Mouse (Mus musculus): Measurements from ENCODE around the gene Angel2.

Angel2 gene

GRCm38 (mm10) chr1:190930181-190930580 lies 5.3 kb downstream of the Angel2 start:
- no peak for DNase-seq

- no peak for DNase-seq
These were observed 14.9 kb downstream of the Angel2 start for GRCm38 (mm10) chr1:190939803-190940202.

GRCm38 (mm10) chr1:190944109-190944760 lies 19.3 kb downstream of the Angel2 start:
- DNase-seq, result peak; percentile 48

GRCm38 (mm10) chr1:190947986-190948385 lies 23.1 kb downstream of the Angel2 start:
- DNase-seq, result no peak

GRCm38 (mm10) chr1:190948439-190948838 lies 23.5 kb downstream of the Angel2 start:
- DNase-seq, result no peak

- DNase-seq, result no peak
These were observed 23.9 kb downstream of the Angel2 start for GRCm38 (mm10) chr1:190948846-190949245.

GRCm38 (mm10) chr1:190951014-190951413 lies 26.1 kb downstream of the Angel2 start:
- DNase-seq, result no peak

- DNase-seq, result no peak
These were observed 28.1 kb downstream of the Angel2 start for GRCm38 (mm10) chr1:190953009-190953408.

- no peak for DNase-seq
These were observed 33.9 kb downstream of the Angel2 start for GRCm38 (mm10) chr1:190958821-190959220.

- no peak for DNase-seq
These were observed 37.8 kb downstream of the Angel2 start for GRCm38 (mm10) chr1:190962760-190963159.

- DNase-seq, result no peak
These were observed 40.3 kb downstream of the Angel2 start for GRCm38 (mm10) chr1:190964992-190965780.

GRCm38 (mm10) chr1:190968010-190968409 lies 43.1 kb downstream of the Angel2 start:
- DNase-seq, result no peak

GRCm38 (mm10) chr1:190971708-190972610 lies 47.0 kb downstream of the Angel2 start:
- peak; percentile 21 for DNase-seq

- DNase-seq, result peak; percentile 16
These were observed 47.8 kb downstream of the Angel2 start for GRCm38 (mm10) chr1:190972612-190973192.

GRCm38 (mm10) chr1:190974191-190974590 lies 49.3 kb downstream of the Angel2 start:
- DNase-seq, result no peak

- DNase-seq, result no peak
These were observed 49.9 kb downstream of the Angel2 start for GRCm38 (mm10) chr1:190974833-190975232.

- no peak for DNase-seq
These were observed 52.1 kb downstream of the Angel2 start for GRCm38 (mm10) chr1:190976887-190977573.

GRCm38 (mm10) chr1:190978001-190978400 lies 53.1 kb downstream of the Angel2 start:
- DNase-seq, result no peak

- DNase-seq, result no peak
These were observed 53.7 kb downstream of the Angel2 start for GRCm38 (mm10) chr1:190978511-190979073.

GRCm38 (mm10) chr1:190979100-190979563 lies 54.2 kb downstream of the Angel2 start, which contains the start of gene Vash2:
Vash2 (minus strand) TSS chr1:190979296.
- DNase-seq, result peak; percentile 77

- no peak for DNase-seq
These were observed 55.6 kb downstream of the Angel2 start for GRCm38 (mm10) chr1:190980470-190980869.

GRCm38 (mm10) chr1:190981412-190981811 lies 56.5 kb downstream of the Angel2 start:
- no peak for DNase-seq

All from layer of hippocampus, adult 9-11 months (tissue).